Mouse (Mus musculus) brain, adult 2 months (tissue): ENCODE results near the gene Ccdc15.
A peak's percentile ranks its signal among the peaks of the same experiment; 100 is the strongest.

Experiments
- DNase-seq: peaks from one replicate; pipeline ENCODE4 v3.0.0; 2011; ENCODE audit warnings: low read depth, low spot score

Gene Ccdc15

GRCm38 (mm10) chr9:37232201-37233195, 115.7 kb downstream of the Ccdc15 start:
- peak; percentile 50 for DNase-seq

DNA sequence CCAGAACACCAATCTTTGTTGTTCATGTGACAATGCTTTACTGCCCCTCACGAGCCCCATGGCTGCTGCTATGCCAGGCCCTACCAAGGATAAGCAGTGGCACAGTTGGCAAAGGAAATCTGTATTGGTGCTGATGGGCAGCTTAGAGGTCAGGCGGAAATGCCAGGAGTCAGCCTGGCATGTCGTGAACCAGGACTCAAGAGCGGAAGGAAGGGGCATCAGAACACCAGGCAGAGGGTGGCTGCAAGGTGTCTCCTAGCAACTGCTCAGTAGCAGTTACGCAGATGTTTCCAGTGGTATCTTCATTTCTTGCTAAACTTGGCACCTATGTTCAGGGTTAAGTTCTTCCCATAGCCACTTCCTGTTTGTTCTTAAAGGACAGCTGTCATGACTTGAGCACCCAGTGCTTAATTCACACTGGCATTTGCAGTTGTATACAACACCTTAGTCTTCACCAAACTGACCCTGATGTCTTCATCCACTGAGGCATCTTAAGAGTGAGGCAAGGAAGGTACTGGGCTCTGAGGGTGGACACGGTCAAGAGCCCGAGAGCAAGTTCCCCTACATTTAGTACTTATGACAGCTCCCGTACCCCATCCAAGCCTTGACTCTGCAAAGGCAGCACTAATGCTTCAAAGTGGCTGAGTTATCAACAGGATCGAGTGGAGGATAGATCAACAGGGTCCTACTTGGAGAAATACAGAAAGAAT, 117.6 kb downstream of the Ccdc15 start:
- no peak for DNase-seq

DNA sequence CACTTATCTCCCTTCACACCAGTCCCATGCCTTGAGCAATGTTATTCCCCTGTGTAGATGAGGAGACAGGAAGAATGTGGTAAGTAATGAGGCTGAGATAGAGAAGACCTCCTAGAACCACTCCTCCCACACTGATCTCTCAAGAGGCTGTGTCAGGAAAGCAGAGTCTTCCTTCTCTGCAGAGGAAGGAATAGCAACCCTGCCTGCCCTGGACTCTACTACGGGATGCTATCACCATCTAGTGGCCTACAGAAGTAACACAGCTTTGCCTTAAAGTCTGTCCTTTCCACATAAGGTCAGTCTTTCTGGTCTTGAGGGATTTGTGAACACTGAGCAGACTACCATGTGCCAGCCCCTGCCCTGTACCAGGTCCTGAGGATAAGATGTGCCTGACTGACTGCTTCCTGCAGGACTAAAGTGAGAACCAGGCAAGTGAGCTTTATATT, 118.3 kb downstream of the Ccdc15 start:
- peak; percentile 90 for DNase-seq
